ENCODE assay signal across 26 mouse cellular contexts in the genomic region with DNA sequence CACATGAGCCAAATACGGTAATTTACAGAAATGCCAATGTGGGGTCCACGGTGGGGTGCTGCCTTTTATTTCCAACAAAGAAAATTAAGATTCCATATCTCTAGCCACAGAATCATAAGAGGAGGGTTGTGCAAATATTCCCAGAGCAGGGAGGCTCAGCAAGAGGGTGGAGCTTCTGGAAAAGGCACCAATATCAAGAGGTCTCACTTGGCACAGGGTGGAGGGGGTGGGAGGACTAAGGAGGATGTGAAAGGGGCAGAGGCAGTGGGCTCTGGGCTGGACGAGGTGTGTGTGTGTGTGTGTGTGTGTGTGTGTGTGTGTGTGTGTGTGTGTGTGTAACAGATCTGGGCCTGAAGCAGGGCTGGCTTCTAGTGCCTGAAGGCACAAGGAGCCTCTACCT.
A peak's percentile ranks its signal among the peaks of the same experiment; 100 is the strongest.
DNase-seq lines count a peak whose midpoint lies in the region; ATAC-seq lines count a peak whose summit lies in the region.
"Had no signal": no experiment of that assay in that cellular context is flagged by ENCODE, and none has a peak within 500 bp of the region (broad histone marks: within the 10 kb centered on the region; RNA-seq: fewer than 3 reads in every experiment).

No protein-coding gene starts in this region.

- ATAC-seq in lung, embryonic 15.5 days (ENCODE audit: borderline replicate concordance, extremely low read depth, low FRiP score, low TSS enrichment), result peak; percentile 58; the same call in 1 of the 2 replicates
- no peak for ATAC-seq in midbrain, embryonic 12.5 days (ENCODE audit: low FRiP score, low read depth)
- ATAC-seq in midbrain, embryonic 14.5 days (ENCODE audit: low FRiP score, low TSS enrichment), result no peak
- ATAC-seq in inflammation-experienced regulatory T-cells, adult 6 months, result no peak
- ATAC-seq: CD4-positive, CD25-positive, alpha-beta regulatory T cell, adult 4 months; forebrain, embryonic 15.5 days had no signal

- no peak overlapping the region for H3K4me2 ChIP-seq in lung, embryonic 15.5 days
- H3K4me2 ChIP-seq in midbrain, embryonic 12.5 days (replicated peaks), result no peak overlapping the region
- H3K4me2 ChIP-seq in midbrain, embryonic 14.5 days (ENCODE audit: low read length), result no peak overlapping the region
- H3K4me2 ChIP-seq: embryonic facial prominence, embryonic 13.5 days; forebrain, embryonic 12.5 days; forebrain, embryonic 15.5 days; heart, embryonic 12.5 days; heart, embryonic 15.5 days; hindbrain, embryonic 13.5 days had no signal

- no peaks in the 10 kb centered on the region for H3K9me3 ChIP-seq in lung, embryonic 15.5 days
- H3K9me3 ChIP-seq in midbrain, embryonic 12.5 days, result no peaks in the 10 kb centered on the region
- no peaks in the 10 kb centered on the region for H3K9me3 ChIP-seq in midbrain, embryonic 14.5 days (ENCODE audit: control insufficient read depth, low read length)
- H3K9me3 ChIP-seq: embryonic facial prominence, embryonic 13.5 days; forebrain, embryonic 12.5 days; forebrain, embryonic 15.5 days; heart, embryonic 15.5 days; hindbrain, embryonic 10.5 days; hindbrain, embryonic 13.5 days had no signal

- H3K9ac ChIP-seq in lung, embryonic 15.5 days, result no peak overlapping the region
- H3K9ac ChIP-seq in midbrain, embryonic 12.5 days (replicated peaks), result no peak overlapping the region
- H3K9ac ChIP-seq in midbrain, embryonic 14.5 days (replicated peaks; ENCODE audit: low read length), result no peak overlapping the region
- H3K9ac ChIP-seq: embryonic facial prominence, embryonic 13.5 days; forebrain, embryonic 12.5 days; forebrain, embryonic 15.5 days; heart, embryonic 12.5 days; heart, embryonic 15.5 days; hindbrain, embryonic 13.5 days had no signal

- H3K27me3 ChIP-seq in lung, embryonic 15.5 days, result no peaks in the 10 kb centered on the region
- no peaks in the 10 kb centered on the region for H3K27me3 ChIP-seq in midbrain, embryonic 12.5 days
- H3K27me3 ChIP-seq in midbrain, embryonic 14.5 days (ENCODE audit: control insufficient read depth, insufficient read depth, low read length), result no peaks in the 10 kb centered on the region
- H3K27me3 ChIP-seq: embryonic facial prominence, embryonic 13.5 days; forebrain, embryonic 12.5 days; forebrain, embryonic 15.5 days; heart, embryonic 12.5 days; heart, embryonic 15.5 days had no signal

- peak overlapping the region; percentile 67; the same call in 1 of the 2 replicates for H3K27ac ChIP-seq in lung, embryonic 15.5 days
- H3K27ac ChIP-seq in midbrain, embryonic 12.5 days (replicated peaks), result 0 out of 2 replicates have a peak overlapping the region, but pooled peaks have one; percentile 35
- H3K27ac ChIP-seq in midbrain, embryonic 14.5 days (replicated peaks; ENCODE audit: low read depth, low read length), result no peak overlapping the region
- H3K27ac ChIP-seq: embryonic facial prominence, embryonic 10.5 days; embryonic facial prominence, embryonic 13.5 days; forebrain, embryonic 12.5 days; forebrain, embryonic 15.5 days; heart, embryonic 15.5 days; hindbrain, embryonic 13.5 days had no signal

- H3K36me3 ChIP-seq in lung, embryonic 15.5 days, result no peaks in the 10 kb centered on the region
- no peaks in the 10 kb centered on the region for H3K36me3 ChIP-seq in midbrain, embryonic 12.5 days
- H3K36me3 ChIP-seq in midbrain, embryonic 14.5 days (ENCODE audit: control insufficient read depth, insufficient read depth, low read length), result no peaks in the 10 kb centered on the region
- H3K36me3 ChIP-seq: embryonic facial prominence, embryonic 10.5 days; embryonic facial prominence, embryonic 13.5 days; forebrain, embryonic 12.5 days; forebrain, embryonic 15.5 days; heart, embryonic 12.5 days; heart, embryonic 15.5 days; hindbrain, embryonic 10.5 days; hindbrain, embryonic 13.5 days had no signal

- H3K4me1 ChIP-seq in lung, embryonic 15.5 days, result peaks cover 26% of the 10 kb centered on the region
- H3K4me1 ChIP-seq in midbrain, embryonic 12.5 days, result no peaks in the 10 kb centered on the region
- no peaks in the 10 kb centered on the region for H3K4me1 ChIP-seq in midbrain, embryonic 14.5 days (ENCODE audit: control insufficient read depth, insufficient read depth, low read length)
- H3K4me1 ChIP-seq: forebrain, embryonic 15.5 days had no signal

- DNase-seq in lung, postnatal 14 days, result no peak
- no peak for DNase-seq in midbrain, embryonic 14.5 days
- DNase-seq in lung, postnatal 10 days, result peak; percentile 44
- DNase-seq in lung, postnatal 36 days, result peak; percentile 21
- DNase-seq: adrenal gland, adult 2 months; adrenal gland, postnatal 14 days; cerebellum, adult 11 months; cerebellum, adult 2 months; cerebellum, postnatal 36 days; embryo, embryonic 11 days; gastrocnemius, postnatal 25 days; heart, postnatal 10 days; heart, postnatal 36 days had no signal

- 55% methylated on average over 3 of the region's 3 CpGs for WGBS in lung, embryonic 15.5 days
- WGBS in midbrain, embryonic 12.5 days, result 83% methylated on average over 3 of the region's 3 CpGs
- 69% methylated on average over 3 of the region's 3 CpGs for WGBS in midbrain, embryonic 14.5 days

- H3K4me3 ChIP-seq in lung, embryonic 15.5 days, result no peak overlapping the region
- H3K4me3 ChIP-seq in midbrain, embryonic 12.5 days, result no peak overlapping the region
- no peak overlapping the region for H3K4me3 ChIP-seq in midbrain, embryonic 14.5 days (replicated peaks; ENCODE audit: low read depth, low read length)
- H3K4me3 ChIP-seq: embryonic facial prominence, embryonic 10.5 days; embryonic facial prominence, embryonic 13.5 days; erythroblast, embryonic 14.5 days; forebrain, embryonic 12.5 days; forebrain, embryonic 15.5 days; heart, embryonic 12.5 days; heart, embryonic 15.5 days; hindbrain, embryonic 10.5 days; hindbrain, embryonic 13.5 days had no signal

Comparison
In these comparisons a context has a peak if more than half of its experiments do, and no peak if none do; other contexts are left out.
1. DNase-seq: peak in lung, postnatal 10 days (single experiment) and lung, postnatal 36 days (single experiment); none in lung, postnatal 14 days (single experiment) and midbrain, embryonic 14.5 days (single experiment).